Mouse (Mus musculus): Measurements from ENCODE around the gene Psmc2. TPM values are rescaled to one million over a fixed set of nuclear protein-coding genes. Genes with fewer than 3 reads are reported as not detected.

The Psmc2 gene
- total RNA-seq, 2 experiments from 2014 or later, result 129 to 158 TPM

- no peak for ATAC-seq (replicated peaks; ENCODE audit: low FRiP score, low TSS enrichment, poor library complexity, severe bottlenecking)
Measured at GRCm38 (mm10) chr5:21802907-21803306, 17.8 kb downstream of the Psmc2 start.

GRCm38 (mm10) chr5:21803691-21804188 lies 18.7 kb downstream of the Psmc2 start:
- ATAC-seq (replicated peaks; ENCODE audit: low FRiP score, low TSS enrichment, poor library complexity, severe bottlenecking), result no peak

GRCm38 (mm10) chr5:21804837-21805236 lies 19.8 kb downstream of the Psmc2 start:
- no peak for ATAC-seq (replicated peaks; ENCODE audit: low FRiP score, low TSS enrichment, poor library complexity, severe bottlenecking)

- no peak for ATAC-seq (replicated peaks; ENCODE audit: low FRiP score, low TSS enrichment, poor library complexity, severe bottlenecking)
Measured at GRCm38 (mm10) chr5:21810924-21811323, 25.8 kb downstream of the Psmc2 start.

- peak; percentile 70; the same call in 1 of the 2 replicates for ATAC-seq (replicated peaks; ENCODE audit: low FRiP score, low TSS enrichment, poor library complexity, severe bottlenecking)
Measured at GRCm38 (mm10) chr5:21813994-21814393, 28.9 kb downstream of the Psmc2 start.

GRCm38 (mm10) chr5:21826370-21826769 lies 41.3 kb downstream of the Psmc2 start:
- no peak for ATAC-seq (replicated peaks; ENCODE audit: low FRiP score, low TSS enrichment, poor library complexity, severe bottlenecking)

- ATAC-seq (replicated peaks; ENCODE audit: low FRiP score, low TSS enrichment, poor library complexity, severe bottlenecking), result no peak
Measured at GRCm38 (mm10) chr5:21827643-21828042, 42.6 kb downstream of the Psmc2 start.

- no peak for ATAC-seq (replicated peaks; ENCODE audit: low FRiP score, low TSS enrichment, poor library complexity, severe bottlenecking)
Measured at GRCm38 (mm10) chr5:21828855-21829254, 43.8 kb downstream of the Psmc2 start.

GRCm38 (mm10) chr5:21831761-21832160 lies 46.7 kb downstream of the Psmc2 start:
- no peak for ATAC-seq (replicated peaks; ENCODE audit: low FRiP score, low TSS enrichment, poor library complexity, severe bottlenecking)

GRCm38 (mm10) chr5:21844676-21845075 lies 59.6 kb downstream of the Psmc2 start:
- no peak for ATAC-seq (replicated peaks; ENCODE audit: low FRiP score, low TSS enrichment, poor library complexity, severe bottlenecking)

GRCm38 (mm10) chr5:21846616-21847290 lies 61.7 kb downstream of the Psmc2 start:
- ATAC-seq (replicated peaks; ENCODE audit: low FRiP score, low TSS enrichment, poor library complexity, severe bottlenecking), result no peak

- ATAC-seq (replicated peaks; ENCODE audit: low FRiP score, low TSS enrichment, poor library complexity, severe bottlenecking), result no peak
Measured at GRCm38 (mm10) chr5:21847438-21847837, 62.4 kb downstream of the Psmc2 start.

- no peak for ATAC-seq (replicated peaks; ENCODE audit: low FRiP score, low TSS enrichment, poor library complexity, severe bottlenecking)
Measured at GRCm38 (mm10) chr5:21851679-21852340, 66.7 kb downstream of the Psmc2 start.

Other genes with a start within 250 kb of the Psmc2 start
- gene Lrrc17, start 241.7 kb upstream of the Psmc2 start, total RNA-seq (2014; fragmentation: Nextera tagmentation), result not detected in 2 replicates
- not detected in 2 replicates for gene Lrrc17, start 241.7 kb upstream of the Psmc2 start, total RNA-seq (2017)
- 1.8 and 7.1 TPM in 2 replicates for gene Fbxl13, start 139.6 kb upstream of the Psmc2 start, total RNA-seq (2014; fragmentation: Nextera tagmentation)
- 2.3 and 3.3 TPM in 2 replicates for gene Fbxl13, start 139.6 kb upstream of the Psmc2 start, total RNA-seq (2017)
- gene Armc10, start 139.5 kb upstream of the Psmc2 start, total RNA-seq (2014; fragmentation: Nextera tagmentation), result 22.5 and 43.9 TPM in 2 replicates
- gene Armc10, start 139.5 kb upstream of the Psmc2 start, total RNA-seq (2017), result 49.9 and 69.3 TPM in 2 replicates
- gene Napepld, start 83.9 kb upstream of the Psmc2 start, total RNA-seq (2014; fragmentation: Nextera tagmentation), result 2.3 and 3.7 TPM in 2 replicates
- 1.4 and 3.0 TPM in 2 replicates for gene Napepld, start 83.9 kb upstream of the Psmc2 start, total RNA-seq (2017)
- gene Pmpcb, start 48.1 kb upstream of the Psmc2 start, total RNA-seq (2014; fragmentation: Nextera tagmentation), result 106 and 173 TPM in 2 replicates
- gene Pmpcb, start 48.1 kb upstream of the Psmc2 start, total RNA-seq (2017), result 115 and 144 TPM in 2 replicates
- gene Dnajc2, start within 50 bp of the Psmc2 start, total RNA-seq (2014; fragmentation: Nextera tagmentation), result 83.7 and 90.8 TPM in 2 replicates
- gene Dnajc2, start within 50 bp of the Psmc2 start, total RNA-seq (2017), result 295 and 297 TPM in 2 replicates
- gene Slc26a5, start 80.3 kb downstream of the Psmc2 start, total RNA-seq (2014; fragmentation: Nextera tagmentation), result not detected in 2 replicates
- not detected in 2 replicates for gene Slc26a5, start 80.3 kb downstream of the Psmc2 start, total RNA-seq (2017)

Data from megakaryocyte-erythroid progenitor cell, adult 5-6 weeks (primary cell).